Mouse (Mus musculus) midbrain, embryonic 12.5 days (tissue): ENCODE data around the gene Pou6f1. TPM values are rescaled to one million over a fixed set of nuclear protein-coding genes. Genes with fewer than 3 reads are reported as not detected.
"Not testable (repeated sequence)": the region's sequence is repeated elsewhere in the genome, so short reads cannot be mapped to it uniquely, and the experiment has no call there.

ENCODE experiments used
- ATAC-seq: fragments of 200-750 bp; cut with Nextera tagmentation; 2 replicates; pipeline ENCODE4 v1.8.0; 2017; ENCODE audit warnings: low read depth, moderate TSS enrichment, moderate library complexity; ENCODE audit not compliant: low FRiP score
- H3K27ac ChIP-seq: fragments of 300-500 bp; sonication (generic); replicated peaks from 2 replicates; pipeline ENCODE4 v1.5.1; 2016; ENCODE audit warnings: mild to moderate bottlenecking
- H3K27me3 ChIP-seq: fragments of 300-500 bp; sonication (generic); 2 replicates; pipeline ENCODE4 v1.6.1; 2016; ENCODE audit warnings: mild to moderate bottlenecking
- H3K36me3 ChIP-seq: fragments of 300-500 bp; sonication (generic); 2 replicates; pipeline ENCODE4 v1.6.1; 2016
- H3K4me1 ChIP-seq: fragments of 300-500 bp; sonication (generic); 2 replicates; pipeline ENCODE4 v1.6.1; 2016
- H3K4me2 ChIP-seq: fragments of 300-500 bp; sonication (generic); replicated peaks from 2 replicates; pipeline ENCODE4 v1.6.1; 2016; ENCODE audit warnings: mild to moderate bottlenecking, moderate library complexity
- H3K4me3 ChIP-seq: fragments of 300-500 bp; sonication (generic); 2 replicates; pipeline ENCODE4 v1.5.1; 2016; ENCODE audit warnings: mild to moderate bottlenecking
- H3K9ac ChIP-seq: fragments of 300-500 bp; sonication (generic); replicated peaks from 2 replicates; pipeline ENCODE4 v1.6.1; 2016; ENCODE audit warnings: mild to moderate bottlenecking, moderate library complexity
- H3K9me3 ChIP-seq: fragments of 300-500 bp; sonication (generic); 2 replicates; pipeline ENCODE4 v1.6.1; 2016; ENCODE audit warnings: mild to moderate bottlenecking
- WGBS: fragments of 180-500 bp; shearing (Covaris S2); methylation state at CpG from one replicate; pipeline ENCODE4 v1.1.7; 2016; 5-methylcytosine and 5-hydroxymethylcytosine counted together
- polyA plus RNA-seq: library from polyadenylated mRNA; unstranded; fragments of >200 nt; fragmentation: Nextera tagmentation; extraction: Ambion mirVana; gene quantifications from 2 replicates; pipeline ENCODE4 v1.2.1, GENCODE M21; 2016

Pou6f1 gene
- polyA plus RNA-seq, 1 experiment from 2014 or later = 32.4 TPM

- Histone ChIP-seq H3K36me3 (no peaks in the 10 kb centered on the region), H3K27me3 (peaks cover 47% of the 10 kb centered on the region)
- 89% methylated on average over 12 of the region's 12 CpGs for WGBS
Observed at GRCm38 (mm10) chr15:100631454-100632170, 31.8 kb upstream of the Pou6f1 start.

GRCm38 (mm10) chr15:100630126-100630525 lies 30.3 kb upstream of the Pou6f1 start:
- H3K27ac ChIP-seq = no peak overlapping the region
- H3K9me3 ChIP-seq = no peaks in the 10 kb centered on the region
- H3K9ac ChIP-seq = no peak overlapping the region
- H3K4me3 ChIP-seq = no peak overlapping the region
- H3K36me3 ChIP-seq = no peaks in the 10 kb centered on the region
- H3K4me2 ChIP-seq = no peak overlapping the region
- 54% methylated on average over 3 of the region's 3 CpGs for WGBS
- no peak for ATAC-seq
- peaks cover 10% of the 10 kb centered on the region; the same call in 1 of the 2 replicates for H3K4me1 ChIP-seq
- H3K27me3 ChIP-seq = peaks cover 32% of the 10 kb centered on the region

More at GRCm38 (mm10) chr15:100631454-100632170, 31.8 kb upstream of the Pou6f1 start:
- no peak for ATAC-seq
- Histone ChIP-seq H3K4me3 (no peak overlapping the region), H3K4me1 (peaks cover 15% of the 10 kb centered on the region), H3K27ac (no peak overlapping the region), H3K4me2 (no peak overlapping the region), H3K9ac (no peak overlapping the region), H3K9me3 (no peaks in the 10 kb centered on the region)

- Histone ChIP-seq H3K4me3 (no peak overlapping the region), H3K27ac (no peak overlapping the region), H3K9me3 (no peaks in the 10 kb centered on the region), H3K36me3 (no peaks in the 10 kb centered on the region), H3K9ac (no peak overlapping the region), H3K4me2 (no peak overlapping the region), H3K27me3 (peaks cover 21% of the 10 kb centered on the region), H3K4me1 (peaks cover 10% of the 10 kb centered on the region; the same call in 1 of the 2 replicates)
- WGBS = 61% methylated on average over 6 of the region's 7 CpGs
- ATAC-seq = no peak
Observed at GRCm38 (mm10) chr15:100628797-100629196, 29.0 kb upstream of the Pou6f1 start.

- H3K9ac ChIP-seq = no peak overlapping the region
- H3K4me3 ChIP-seq = no peak overlapping the region
- peaks cover 10% of the 10 kb centered on the region; the same call in 1 of the 2 replicates for H3K4me1 ChIP-seq
- no peaks in the 10 kb centered on the region for H3K9me3 ChIP-seq
- no peak for ATAC-seq
- H3K36me3 ChIP-seq = no peaks in the 10 kb centered on the region
- 2% methylated on average over 10 of the region's 11 CpGs for WGBS
- no peak overlapping the region for H3K27ac ChIP-seq
- no peak overlapping the region for H3K4me2 ChIP-seq
- H3K27me3 ChIP-seq = peaks cover 12% of the 10 kb centered on the region
Observed at GRCm38 (mm10) chr15:100627774-100628370, 28.1 kb upstream of the Pou6f1 start.

GRCm38 (mm10) chr15:100627287-100627686 lies 27.5 kb upstream of the Pou6f1 start:
- no peak overlapping the region for H3K4me2 ChIP-seq
- no peaks in the 10 kb centered on the region for H3K36me3 ChIP-seq
- no peak overlapping the region for H3K4me3 ChIP-seq
- H3K27ac ChIP-seq = no peak overlapping the region
- peaks cover 10% of the 10 kb centered on the region; the same call in 1 of the 2 replicates for H3K4me1 ChIP-seq
- H3K27me3 ChIP-seq = peaks cover 6% of the 10 kb centered on the region; the same call in 1 of the 2 replicates
- no peak overlapping the region for H3K9ac ChIP-seq
- 16% methylated on average over 10 of the region's 10 CpGs for WGBS
- no peaks in the 10 kb centered on the region for H3K9me3 ChIP-seq
- no peak for ATAC-seq

GRCm38 (mm10) chr15:100624435-100624834 lies 24.7 kb upstream of the Pou6f1 start:
- no peak for ATAC-seq
- no peak overlapping the region for H3K4me2 ChIP-seq
- peaks cover 20% of the 10 kb centered on the region for H3K36me3 ChIP-seq
- H3K27me3 ChIP-seq = no peaks in the 10 kb centered on the region
- WGBS = 90% methylated on average over 3 of the region's 3 CpGs
- H3K4me3 ChIP-seq = no peak overlapping the region
- no peak overlapping the region for H3K27ac ChIP-seq
- no peaks in the 10 kb centered on the region for H3K9me3 ChIP-seq
- no peak overlapping the region for H3K9ac ChIP-seq
- peaks cover 10% of the 10 kb centered on the region; the same call in 1 of the 2 replicates for H3K4me1 ChIP-seq

GRCm38 (mm10) chr15:100623754-100624153 lies 24.0 kb upstream of the Pou6f1 start:
- Histone ChIP-seq H3K27ac (no peak overlapping the region), H3K9me3 (no peaks in the 10 kb centered on the region), H3K4me2 (no peak overlapping the region), H3K4me3 (no peak overlapping the region), H3K27me3 (no peaks in the 10 kb centered on the region), H3K36me3 (peaks cover 27% of the 10 kb centered on the region), H3K4me1 (peaks cover 10% of the 10 kb centered on the region; the same call in 1 of the 2 replicates), H3K9ac (no peak overlapping the region)
- ATAC-seq = no peak
- WGBS = 88% methylated on average over 9 of the region's 9 CpGs

GRCm38 (mm10) chr15:100622164-100622563 lies 22.4 kb upstream of the Pou6f1 start:
- 90% methylated on average over 7 of the region's 7 CpGs for WGBS
- no peak overlapping the region for H3K27ac ChIP-seq
- H3K4me1 ChIP-seq = no peaks in the 10 kb centered on the region
- H3K4me2 ChIP-seq = no peak overlapping the region
- no peaks in the 10 kb centered on the region for H3K27me3 ChIP-seq
- no peak for ATAC-seq
- H3K9ac ChIP-seq = no peak overlapping the region
- no peaks in the 10 kb centered on the region for H3K9me3 ChIP-seq
- H3K36me3 ChIP-seq = peaks cover 41% of the 10 kb centered on the region
- no peak overlapping the region for H3K4me3 ChIP-seq

GRCm38 (mm10) chr15:100621671-100622070 lies 21.9 kb upstream of the Pou6f1 start:
- whole genome bisulfite sequencing = 73% methylated on average over 9 of the region's 9 CpGs
- H3K4me1 ChIP-seq, H3K4me2 ChIP-seq, ATAC-seq, H3K9me3 ChIP-seq, H3K4me3 ChIP-seq, H3K27me3 ChIP-seq, H3K9ac ChIP-seq, H3K27ac ChIP-seq: not testable (repeated sequence)
- H3K36me3 ChIP-seq = peaks cover 41% of the 10 kb centered on the region

GRCm38 (mm10) chr15:100619200-100619599 lies 19.4 kb upstream of the Pou6f1 start:
- no peak for ATAC-seq
- peaks cover 15% of the 10 kb centered on the region for H3K4me1 ChIP-seq
- H3K9ac ChIP-seq = no peak overlapping the region
- H3K27ac ChIP-seq = no peak overlapping the region
- H3K4me2 ChIP-seq = no peak overlapping the region
- no peaks in the 10 kb centered on the region for H3K27me3 ChIP-seq
- H3K36me3 ChIP-seq = peaks cover 41% of the 10 kb centered on the region
- WGBS = 93% methylated on average over 7 of the region's 7 CpGs
- H3K9me3 ChIP-seq = no peaks in the 10 kb centered on the region
- H3K4me3 ChIP-seq = no peak overlapping the region

GRCm38 (mm10) chr15:100616221-100616620 lies 16.4 kb upstream of the Pou6f1 start:
- H3K4me3 ChIP-seq = peak overlapping the region; percentile 95
- peak; percentile 14; the same call in 1 of the 2 replicates for ATAC-seq

GRCm38 (mm10) chr15:100615825-100616220 lies 16.0 kb upstream of the Pou6f1 start:
- H3K27me3 ChIP-seq = no peaks in the 10 kb centered on the region

More at GRCm38 (mm10) chr15:100616221-100616620, 16.4 kb upstream of the Pou6f1 start:
- Histone ChIP-seq H3K9me3 (no peaks in the 10 kb centered on the region), H3K27me3 (no peaks in the 10 kb centered on the region), H3K36me3 (peaks cover 36% of the 10 kb centered on the region), H3K4me2 (peak overlapping the region; percentile 82), H3K27ac (peak overlapping the region; percentile 97), H3K4me1 (peaks cover 22% of the 10 kb centered on the region), H3K9ac (peak overlapping the region; percentile 87)
- under 1% methylated on average over 19 of the region's 19 CpGs for WGBS

More at GRCm38 (mm10) chr15:100615825-100616220, 16.0 kb upstream of the Pou6f1 start:
- peaks cover 22% of the 10 kb centered on the region for H3K4me1 ChIP-seq
- peak overlapping the region; percentile 95 for H3K4me3 ChIP-seq
- peak overlapping the region; percentile 82 for H3K4me2 ChIP-seq
- no peaks in the 10 kb centered on the region for H3K9me3 ChIP-seq
- peak overlapping the region; percentile 97 for H3K27ac ChIP-seq
- peak; percentile 85 for ATAC-seq
- H3K36me3 ChIP-seq = peaks cover 33% of the 10 kb centered on the region
- WGBS = under 1% methylated on average over 42 of the region's 43 CpGs
- peak overlapping the region; percentile 87 for H3K9ac ChIP-seq
